8 mouse cellular contexts compared by ENCODE assay signal in the genomic region with DNA sequence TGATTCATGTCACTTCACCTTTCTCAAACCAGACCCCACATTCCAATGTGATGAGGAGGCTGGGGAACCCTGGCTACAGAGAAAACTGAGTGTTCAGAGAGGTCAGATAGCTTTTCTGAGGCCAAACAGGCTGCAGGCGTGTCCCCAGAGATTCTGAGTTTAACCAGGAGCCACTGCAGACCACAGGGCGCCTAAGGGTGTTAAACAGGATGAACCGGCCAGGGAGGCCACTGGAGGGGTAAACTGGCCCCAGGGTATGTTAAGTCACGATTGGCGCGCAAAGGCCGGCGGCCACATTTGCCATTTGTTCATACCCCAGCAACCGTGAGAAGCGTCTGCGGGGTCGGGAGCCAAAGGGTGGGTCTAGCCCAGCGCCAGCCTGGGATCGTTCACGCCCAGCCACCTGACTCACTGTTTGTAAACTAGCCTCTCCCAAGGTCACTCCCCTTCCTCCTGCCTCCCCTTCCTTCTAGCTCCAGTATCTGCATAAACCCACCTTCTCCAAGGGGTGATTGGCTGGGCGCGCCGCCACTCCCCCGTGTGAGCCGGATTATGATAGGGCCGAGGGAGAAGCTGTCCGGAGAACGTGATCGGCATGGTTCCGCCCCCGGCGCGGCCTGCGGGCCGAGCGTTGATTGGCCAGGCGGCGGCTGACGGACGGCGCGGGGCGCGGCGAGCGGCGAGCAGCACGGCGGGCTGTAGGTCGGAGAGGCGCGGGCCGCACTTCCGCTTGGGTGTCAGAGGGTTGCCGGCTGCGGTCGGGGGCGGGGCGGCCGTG. TPM values are rescaled to one million over a fixed set of nuclear protein-coding genes. Genes with fewer than 3 reads are reported as not detected.
DNase-seq lines count a peak whose midpoint lies in the region; ATAC-seq lines count a peak whose summit lies in the region.

A gene (plus strand): TSS at position 646 of the 778 bp plus-strand sequence.

- peak within 1 kb of the TSS; percentile 88 for H3K4me3 ChIP-seq in heart, embryonic 10.5 days
- peak within 1 kb of the TSS; percentile 97 for H3K4me3 ChIP-seq in kidney, embryonic 15.5 days (replicated peaks)

- H3K9me3 ChIP-seq in heart, embryonic 10.5 days, result no peaks in the 10 kb centered on the region
- H3K9me3 ChIP-seq in kidney, embryonic 15.5 days (replicated peaks), result no peaks in the 10 kb centered on the region

- 0 out of 2 replicates have a peak, but pooled peaks cover 6% of the 10 kb centered on the region for H3K36me3 ChIP-seq in heart, embryonic 10.5 days
- H3K36me3 ChIP-seq in kidney, embryonic 15.5 days, result peaks cover 11% of the 10 kb centered on the region

- peak within 1 kb of the TSS; percentile 85 for H3K9ac ChIP-seq in kidney, embryonic 15.5 days

- peaks cover 3% of the 10 kb centered on the region; the same call in 1 of the 2 replicates for H3K27me3 ChIP-seq in heart, embryonic 10.5 days (ENCODE audit: insufficient read depth, poor library complexity, severe bottlenecking)
- peaks cover 9% of the 10 kb centered on the region; the same call in 1 of the 2 replicates for H3K27me3 ChIP-seq in kidney, embryonic 15.5 days

- under 1% methylated on average over 55 of the region's 55 CpGs for WGBS in heart, embryonic 10.5 days
- under 1% methylated on average over 55 of the region's 55 CpGs for WGBS in kidney, embryonic 15.5 days

- peak; percentile 95 for ATAC-seq in erythroblast, adult 5-6 weeks (replicated peaks; ENCODE audit: low FRiP score, poor library complexity, severe bottlenecking)
- peak; percentile 99 for ATAC-seq in kidney, embryonic 15.5 days (replicated peaks; ENCODE audit: low FRiP score)
- ATAC-seq in monocyte, adult 5-6 weeks (replicated peaks; ENCODE audit: insufficient number of reproducible peaks, low FRiP score, low TSS enrichment, poor library complexity, severe bottlenecking), result peak; percentile 97

- H3K4me2 ChIP-seq in kidney, embryonic 15.5 days, result peak within 1 kb of the TSS; percentile 94

- peak within 1 kb of the TSS; percentile 89 for H3K27ac ChIP-seq in heart, embryonic 10.5 days
- H3K27ac ChIP-seq in kidney, embryonic 15.5 days, result peak within 1 kb of the TSS; percentile 75

- peak; percentile 96 to 97 for DNase-seq in B cell, adult 2 months
- peak; percentile 99 for DNase-seq in brain, adult 2 months (ENCODE audit: low read depth, low spot score)
- DNase-seq in heart, embryonic 10.5 days (ENCODE audit: low spot score), result peak; percentile 100
- peak; percentile 98 for DNase-seq in liver
- peak; percentile 99 for DNase-seq in spleen, postnatal 4 days (ENCODE audit: low spot score in 2 of 2)

- H3K4me1 ChIP-seq in heart, embryonic 10.5 days, result peaks cover 57% of the 10 kb centered on the region
- peaks cover 50% of the 10 kb centered on the region for H3K4me1 ChIP-seq in kidney, embryonic 15.5 days

RNA-seq across cellular contexts. Expression of the gene that starts here (rescaled TPM):
- 8.2 and 10.0 TPM in 2 replicates for total RNA-seq in erythroblast, adult 5-6 weeks (2015; ENCODE audit: low replicate concordance)
- total RNA-seq in erythroblast, adult 5-6 weeks (2017; ENCODE audit: low replicate concordance), result 9.2 and 15.2 TPM in 2 replicates
- 29.7 and 38.0 TPM in 2 replicates for polyA plus RNA-seq in heart, embryonic 10.5 days (2016; fragmentation: Nextera tagmentation; extraction: Ambion mirVana)
- polyA plus RNA-seq in kidney, embryonic 15.5 days (2015; fragmentation: Nextera tagmentation; extraction: Ambion mirVana), result 30.3 and 32.1 TPM in 2 replicates
- 53.1 to 58.2 TPM (median 54.9 TPM) in 3 replicates for total RNA-seq in monocyte, adult 5-6 weeks (2017)

Comparison
In these comparisons a context has a peak if more than half of its experiments do, and no peak if none do; other contexts are left out.
1. Peak in every context shown above with its lines: DNase-seq, ATAC-seq, H3K4me3 ChIP-seq and H3K27ac ChIP-seq.